Mouse (Mus musculus) left cerebral cortex, postnatal 4 days (tissue): ENCODE data around the gene Cdh9. TPM values are rescaled to one million over a fixed set of nuclear protein-coding genes. Genes with fewer than 3 reads are reported as not detected.
A peak's percentile ranks its signal among the peaks of the same experiment; 100 is the strongest.

Experiments used
- DNase-seq: peaks from one replicate; pipeline ENCODE4 v3.0.0-alpha.2; 2022
- intact Hi-C: fragments of 180-260 bp; cut with DNase I; formaldehyde crosslinking; loops from one replicate; pipeline ENCODE4 v1.15.1; 2025
- total RNA-seq, 2 experiments: library from RNA; stranded (reverse); gene quantifications; 2 replicates each; pipeline ENCODE4 v1.2.3; 2021

Cdh9 gene
- 10 to 100 TPM; 18.5 to 21.6 TPM for total RNA-seq

DNA sequence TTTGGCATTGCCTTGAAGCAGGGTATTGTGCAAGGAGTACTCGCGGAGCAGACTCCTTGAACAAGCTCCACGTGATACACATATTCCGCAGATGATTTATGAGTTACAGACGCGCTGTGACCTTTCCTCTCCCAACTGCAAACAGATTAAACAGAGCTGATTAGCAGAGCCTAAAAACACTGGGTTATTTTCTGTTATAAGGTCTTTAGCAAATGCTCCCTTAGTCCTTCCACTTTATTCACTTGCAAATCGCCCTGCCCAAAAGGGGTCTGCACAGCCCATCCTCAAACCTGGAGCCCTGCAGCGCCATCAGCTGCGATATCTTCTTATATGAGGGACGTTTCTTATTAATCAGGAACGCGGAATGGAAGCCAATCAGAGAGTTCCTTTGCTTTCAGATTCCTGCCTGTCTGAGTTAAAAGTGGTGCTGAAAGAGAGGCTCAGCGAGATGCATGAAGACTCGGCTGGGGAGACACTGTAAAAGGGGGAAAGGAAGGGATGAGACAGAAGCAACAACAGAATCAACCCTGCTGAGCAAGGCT lies at the start of gene Cdh9:
Gene Cdh9, plus strand, starts transcription at position 287 of the 542 bp plus-strand sequence.
- intact Hi-C loops = no loop called here
- peak; percentile 10 for DNase-seq

DNA sequence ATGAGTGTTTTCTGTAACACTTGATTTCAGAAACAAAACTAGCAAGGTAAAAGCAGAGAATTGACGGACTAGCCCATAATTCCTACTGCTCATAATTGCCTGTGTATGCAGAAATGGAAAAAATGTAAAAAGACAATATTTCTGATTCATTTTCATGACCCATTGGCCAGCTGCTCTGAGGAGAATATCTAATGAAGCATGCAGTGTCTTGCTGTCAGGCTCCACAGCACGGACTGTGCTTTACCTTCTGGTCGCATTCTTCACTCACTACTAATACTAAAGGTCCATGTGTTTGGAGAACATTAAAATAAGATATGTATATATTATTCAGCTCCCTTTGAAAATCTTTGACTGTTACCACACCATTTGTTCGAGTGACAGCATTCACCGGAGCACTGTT lies 49.5 kb upstream of the Cdh9 start:
- intact Hi-C loops = no loop called here
- DNase-seq = peak; percentile 33

DNA sequence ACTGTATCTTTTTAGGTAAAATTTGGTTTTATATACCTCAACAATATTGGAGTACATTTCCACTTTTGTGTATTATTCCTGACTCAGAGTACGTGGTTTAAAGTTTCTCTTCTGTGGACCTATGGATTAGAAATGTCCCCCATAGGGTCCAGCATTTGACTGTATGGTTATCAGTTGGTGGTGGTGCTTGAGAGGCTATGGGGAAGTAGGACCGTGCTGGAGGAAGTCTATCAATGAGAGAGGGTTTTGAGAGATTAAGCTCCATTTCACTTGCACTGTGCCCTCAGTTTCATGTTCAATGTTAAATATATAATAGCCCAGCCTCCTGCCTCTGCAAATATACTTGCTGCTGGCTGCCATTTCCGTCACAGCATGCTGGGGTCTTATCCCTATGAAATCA lies 28.7 kb upstream of the Cdh9 start:
- intact Hi-C loops = no loop called here
- no peak for DNase-seq

DNA sequence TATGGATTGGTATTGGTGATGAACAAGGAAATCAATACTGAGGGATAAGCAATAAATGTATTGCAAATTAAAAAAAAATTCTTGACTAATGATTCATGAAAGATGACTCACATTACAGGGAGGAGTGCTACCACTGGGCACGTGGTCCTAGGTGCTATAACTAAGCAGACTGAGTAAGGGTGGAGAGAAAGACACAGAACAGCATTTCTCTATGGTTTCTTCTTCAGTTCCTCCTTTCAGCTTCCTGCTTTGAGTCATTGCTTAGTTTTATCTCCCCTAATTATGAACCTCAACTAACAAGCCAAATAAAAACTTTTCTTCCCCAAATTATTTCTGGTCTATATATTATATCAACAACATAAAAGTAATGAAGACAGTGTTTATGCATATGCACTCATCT lies 26.2 kb upstream of the Cdh9 start:
- DNase-seq = no peak
- intact Hi-C loops = no loop called here

DNA sequence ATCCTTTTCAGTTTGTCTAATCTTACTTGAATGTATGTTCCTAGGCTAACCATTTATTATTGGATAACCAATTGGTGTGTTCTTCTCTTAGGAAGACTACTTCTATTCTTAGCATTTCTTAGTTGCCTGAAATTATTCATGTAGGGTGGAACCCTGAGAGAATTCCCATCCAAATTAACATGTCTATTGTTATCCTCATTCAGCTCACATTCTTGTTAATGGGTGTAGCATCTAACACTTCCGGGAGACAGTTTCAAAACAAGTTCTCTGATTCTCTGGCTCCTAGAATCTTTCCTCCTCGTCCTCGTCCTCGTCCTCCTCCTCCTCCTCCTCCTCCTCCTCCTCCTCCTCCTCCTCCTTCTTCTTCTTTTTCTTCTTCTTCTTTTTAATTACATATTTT lies 10.5 kb downstream of the Cdh9 start:
- no peak for DNase-seq
- intact Hi-C loops = no loop called here

DNA sequence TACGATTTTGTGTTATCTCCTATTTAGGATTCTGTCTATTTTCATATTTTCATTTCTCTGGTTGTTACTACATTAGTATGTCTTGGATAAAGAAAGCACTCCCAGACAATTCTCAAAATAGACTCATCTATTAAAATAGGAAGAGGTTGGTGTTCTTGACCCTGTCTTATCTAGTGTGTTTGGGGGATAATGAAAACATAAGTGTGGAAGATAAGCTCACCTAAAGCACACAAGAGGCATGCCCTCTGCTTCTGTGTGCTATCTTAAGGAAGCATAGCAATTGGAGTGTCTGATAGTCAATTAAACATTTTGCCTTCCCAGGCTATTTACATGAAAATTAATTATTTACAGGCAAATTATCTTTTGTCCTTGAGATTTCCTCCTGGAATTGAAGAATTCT lies 18.1 kb downstream of the Cdh9 start:
- intact Hi-C loops = loop anchor here (5.0 kb wide), 1 partner anchor 874 kb away; no protein-coding TSS in a partner anchor
- DNase-seq = no peak

DNA sequence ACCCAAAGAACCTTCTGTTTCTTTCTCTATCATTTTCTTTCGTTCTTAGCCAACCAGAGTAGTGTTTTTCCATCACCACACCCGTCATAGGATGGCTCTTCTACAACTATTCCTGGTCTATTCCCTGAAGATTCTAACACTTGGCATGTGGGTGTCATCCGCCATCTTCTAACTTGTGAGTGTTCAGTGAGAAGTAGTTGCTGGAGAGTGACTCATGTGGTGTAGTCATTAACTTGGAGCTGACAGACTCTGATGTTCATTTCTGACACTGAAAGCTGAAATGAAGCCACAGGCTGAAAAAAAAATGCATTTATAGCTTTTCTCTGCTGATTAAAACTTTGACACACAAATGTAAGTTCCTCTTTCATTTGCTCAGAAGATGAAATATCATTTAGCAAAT lies 34.7 kb downstream of the Cdh9 start:
- intact Hi-C loops = no loop called here
- no peak for DNase-seq

DNA sequence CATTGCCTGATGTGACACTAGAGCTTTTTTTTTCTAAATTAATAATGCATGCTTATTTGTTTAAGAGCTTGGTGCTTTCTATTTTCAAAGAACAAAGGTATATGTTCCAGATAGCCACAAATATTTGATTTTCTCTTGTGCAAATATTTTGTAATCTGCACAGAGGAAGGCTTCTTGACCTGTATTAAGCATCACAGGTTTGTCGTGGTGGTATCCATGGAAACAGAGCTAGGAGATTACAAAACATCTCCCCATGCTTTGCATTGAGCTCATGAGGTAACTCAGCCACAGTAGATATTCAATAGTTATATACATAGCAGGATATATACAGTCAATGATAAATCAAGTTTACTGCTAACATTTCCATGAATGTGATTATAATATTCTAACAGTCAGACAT lies 56.0 kb downstream of the Cdh9 start:
- DNase-seq = no peak
- intact Hi-C loops = no loop called here

DNA sequence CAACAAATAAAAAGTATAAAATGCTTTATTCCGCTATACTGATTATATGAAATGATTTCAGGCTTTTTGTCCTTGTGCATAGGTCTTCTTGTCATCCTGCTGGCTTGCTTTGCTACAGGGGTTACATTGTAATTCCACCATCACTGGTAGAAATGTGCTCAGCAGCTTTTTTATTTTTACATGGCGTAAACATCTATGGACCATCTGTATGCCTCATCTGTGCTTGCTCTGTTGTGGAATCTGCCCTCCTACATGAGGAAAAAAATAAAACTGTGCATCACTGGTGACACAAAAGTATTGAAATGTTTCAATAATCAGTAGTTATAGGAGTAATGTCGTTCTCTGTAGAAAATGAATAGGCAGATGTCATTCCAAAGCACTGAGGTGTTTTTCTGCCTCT lies 64.3 kb downstream of the Cdh9 start:
- intact Hi-C loops = no loop called here

DNA sequence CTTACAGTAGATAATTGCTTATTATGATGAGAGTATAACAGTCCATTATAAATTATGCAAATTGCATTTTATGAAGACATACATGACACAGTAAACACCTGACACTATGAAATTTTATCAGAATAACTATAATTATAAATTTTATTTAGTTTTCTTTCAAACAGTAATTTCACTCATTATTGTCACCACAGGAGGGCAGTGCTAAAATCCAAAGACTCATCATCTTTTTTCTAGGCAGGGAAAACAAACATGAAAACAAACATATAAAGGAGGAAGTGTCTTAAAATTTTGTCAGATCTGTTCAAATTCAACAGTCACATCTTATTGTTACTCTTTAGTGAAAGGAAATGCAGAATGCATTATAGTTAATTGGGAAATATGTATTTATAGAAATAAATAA lies 72.7 kb downstream of the Cdh9 start:
- DNase-seq = no peak
- intact Hi-C loops = no loop called here

More for the DNA sequence above, 64.3 kb downstream of the Cdh9 start:
- no peak for DNase-seq

DNA sequence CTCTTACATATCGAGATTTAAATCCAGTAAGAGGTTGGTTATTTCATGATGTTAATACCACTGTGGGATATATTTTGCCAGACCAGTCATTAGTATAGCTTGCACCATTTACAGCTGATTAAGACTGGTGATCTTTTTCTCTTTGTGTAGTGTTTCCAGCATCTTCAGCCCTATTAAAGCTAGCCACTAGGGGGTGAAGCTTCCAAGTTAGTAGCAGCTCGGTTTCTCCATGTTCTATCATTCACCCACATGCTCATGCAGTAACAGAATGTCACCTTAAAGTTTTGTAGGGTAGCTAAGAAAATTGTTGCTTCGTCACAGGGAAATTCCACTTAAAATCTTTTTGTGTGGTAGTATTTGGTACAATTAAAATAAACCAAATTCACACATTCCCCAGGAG lies 82.2 kb downstream of the Cdh9 start:
- intact Hi-C loops = no loop called here
- no peak for DNase-seq

DNA sequence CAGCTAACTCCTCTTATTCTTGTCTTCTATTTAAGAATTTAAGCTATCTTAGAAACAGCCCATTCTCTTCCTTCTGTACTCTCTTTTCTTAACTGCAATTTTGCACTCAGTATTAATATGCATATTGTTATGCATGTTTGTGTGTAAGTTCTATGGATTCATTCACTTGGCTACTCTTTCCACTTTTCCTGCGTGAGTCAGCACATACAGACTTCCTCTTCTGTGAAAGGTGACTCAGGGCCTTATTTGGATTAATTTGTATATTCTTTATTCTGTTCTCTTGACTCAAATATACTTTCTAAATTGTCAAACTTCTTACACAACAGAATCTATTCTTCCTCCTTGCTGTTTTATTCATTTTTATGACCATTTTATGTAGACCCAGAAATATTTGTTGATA lies 85.5 kb downstream of the Cdh9 start:
- intact Hi-C loops = no loop called here
- no peak for DNase-seq

DNA sequence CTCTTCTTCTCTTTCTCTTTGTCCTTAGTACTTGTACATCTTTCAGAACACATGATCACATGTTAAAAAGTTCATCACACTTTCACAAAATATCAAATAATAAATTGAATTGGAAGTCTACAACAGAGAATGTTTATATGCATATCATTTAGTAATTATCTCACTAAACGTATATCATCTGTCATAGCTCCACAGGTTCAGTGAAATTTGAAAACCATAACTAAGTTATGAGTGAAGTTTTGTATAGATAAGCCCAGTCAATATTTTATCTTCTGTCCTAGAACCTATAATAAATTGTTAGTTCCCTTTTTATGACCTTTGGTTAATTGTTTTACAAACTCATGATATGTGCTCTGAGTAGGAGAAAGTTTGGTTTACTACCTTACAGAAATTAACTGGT lies 106.2 kb downstream of the Cdh9 start:
- no peak for DNase-seq
- intact Hi-C loops = no loop called here

DNA sequence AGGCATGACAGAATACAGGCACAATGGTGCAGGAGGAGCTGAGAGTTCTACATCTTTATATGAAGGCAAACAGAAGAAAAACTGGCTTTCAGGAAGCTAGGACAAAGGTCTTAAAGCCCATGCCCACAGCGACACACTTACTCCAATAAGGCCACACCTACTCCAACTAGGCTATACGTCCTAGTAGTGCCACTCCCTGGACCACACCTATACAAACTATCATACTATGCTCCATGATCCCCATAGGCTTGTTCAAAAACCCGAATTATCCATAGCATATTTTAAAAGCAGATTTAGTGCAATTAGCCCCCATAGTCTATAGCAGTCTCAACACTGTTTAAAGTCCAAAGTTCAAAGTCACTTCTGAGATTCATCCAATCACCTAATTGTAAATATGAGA lies 154.0 kb downstream of the Cdh9 start:
- DNase-seq = no peak
- intact Hi-C loops = no loop called here

DNA sequence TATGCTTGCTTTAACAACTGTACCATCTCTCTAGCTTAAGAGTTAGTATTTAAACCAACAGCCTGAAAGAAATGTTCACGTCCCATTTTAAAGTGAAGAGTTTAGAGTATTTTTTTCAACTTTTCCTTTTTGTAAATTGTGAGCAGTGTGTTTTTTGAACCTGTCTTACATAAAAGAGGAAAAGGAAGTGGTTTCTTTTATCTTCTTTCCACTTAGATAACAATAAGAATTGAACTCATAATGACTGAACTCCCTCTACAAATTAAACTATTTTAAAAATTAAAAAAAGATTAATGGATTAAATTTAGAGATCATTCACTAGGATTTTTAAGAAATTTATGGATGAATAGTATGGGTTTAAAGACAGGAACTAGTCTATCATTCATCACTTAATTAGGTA lies 168.1 kb downstream of the Cdh9 start:
- no peak for DNase-seq
- intact Hi-C loops = no loop called here
